Mouse (Mus musculus) erythroid progenitor cell, adult 5-6 weeks (primary cell): ENCODE results near the gene Nedd8. TPM values are rescaled to one million over a fixed set of nuclear protein-coding genes. Genes with fewer than 3 reads are reported as not detected.

Experiments used
- ATAC-seq: replicated peaks from 2 replicates; pipeline ENCODE4 v1.8.0; 2016; ENCODE audit warnings: moderate number of reproducible peaks, mild to moderate bottlenecking, moderate TSS enrichment, inconsistent platforms; ENCODE audit not compliant: poor library complexity, low FRiP score, severe bottlenecking
- total RNA-seq, 2 experiments: library from RNA; stranded (forward) in 1 of 2; stranded (reverse) in 1 of 2; fragments of 150-400 nt in 1 of 2; fragments of 186-747, 209-891 nt in 1 of 2; gene quantifications; 2 replicates each; pipeline versions ENCODE4 v1.2.3 to v1.2.4; 2015 to 2017; ENCODE audit warnings: low replicate concordance in 2 of 2

The Nedd8 gene
- total RNA-seq, 2 experiments from 2014 or later: 138 to 189 TPM

GRCm38 (mm10) chr14:55618486-55619195, 53.3 kb downstream of the Nedd8 start:
- ATAC-seq: peak; percentile 60

GRCm38 (mm10) chr14:55617822-55618221, 54.1 kb downstream of the Nedd8 start, which contains the start of gene Rec8:
TSS of gene Rec8 (plus strand) at chr14:55618037.
- ATAC-seq: peak; percentile 84

GRCm38 (mm10) chr14:55616844-55617243, 55.1 kb downstream of the Nedd8 start:
- ATAC-seq: no peak

- no peak for ATAC-seq
These were observed 56.0 kb downstream of the Nedd8 start for GRCm38 (mm10) chr14:55615876-55616275.

- peak; percentile 46 for ATAC-seq
These were observed 57.3 kb downstream of the Nedd8 start for GRCm38 (mm10) chr14:55614565-55615178.

GRCm38 (mm10) chr14:55613346-55613745, 58.6 kb downstream of the Nedd8 start:
- ATAC-seq: no peak

Other genes starting within 250 kb of the Nedd8 start
Only the 30 nearest of the 35 such genes appear.
- 0.42 TPM in 1 of 2 replicates, not detected in the other for gene Carmil3, start 181.5 kb downstream of the Nedd8 start, total RNA-seq (2015; ENCODE audit: low replicate concordance)
- 0.13 TPM in 1 of 2 replicates, not detected in the other for gene Carmil3, start 181.5 kb downstream of the Nedd8 start, total RNA-seq (2017; ENCODE audit: low replicate concordance)
- not detected in 2 replicates for gene Cpne6, start 161.7 kb downstream of the Nedd8 start, total RNA-seq (2015; ENCODE audit: low replicate concordance)
- gene Cpne6, start 161.7 kb downstream of the Nedd8 start, total RNA-seq (2017; ENCODE audit: low replicate concordance): not detected in 2 replicates
- gene Nrl, start 147.1 kb downstream of the Nedd8 start, total RNA-seq (2015; ENCODE audit: low replicate concordance): 0.84 TPM in 1 of 2 replicates, not detected in the other
- gene Nrl, start 147.1 kb downstream of the Nedd8 start, total RNA-seq (2017; ENCODE audit: low replicate concordance): 0.51 and 0.98 TPM in 2 replicates
- 79.3 and 89.7 TPM in 2 replicates for gene Pck2, start 131.9 kb downstream of the Nedd8 start, total RNA-seq (2015; ENCODE audit: low replicate concordance)
- gene Pck2, start 131.9 kb downstream of the Nedd8 start, total RNA-seq (2017; ENCODE audit: low replicate concordance): 112 and 125 TPM in 2 replicates
- 31.0 and 44.0 TPM in 2 replicates for gene Dcaf11, start 112.1 kb downstream of the Nedd8 start, total RNA-seq (2015; ENCODE audit: low replicate concordance)
- gene Dcaf11, start 112.1 kb downstream of the Nedd8 start, total RNA-seq (2017; ENCODE audit: low replicate concordance): 20.2 and 39.3 TPM in 2 replicates
- gene A730061H03Rik, start 111.7 kb downstream of the Nedd8 start, total RNA-seq (2015; ENCODE audit: low replicate concordance): 6.5 TPM in 1 of 2 replicates, not detected in the other
- gene A730061H03Rik, start 111.7 kb downstream of the Nedd8 start, total RNA-seq (2017; ENCODE audit: low replicate concordance): not detected in 2 replicates
- not detected in 2 replicates for gene Fitm1, start 96.5 kb downstream of the Nedd8 start, total RNA-seq (2015; ENCODE audit: low replicate concordance)
- gene Fitm1, start 96.5 kb downstream of the Nedd8 start, total RNA-seq (2017; ENCODE audit: low replicate concordance): not detected in 2 replicates
- gene Psme1, start 94.0 kb downstream of the Nedd8 start, total RNA-seq (2015; ENCODE audit: low replicate concordance): 287 and 391 TPM in 2 replicates
- 37.7 and 64.8 TPM in 2 replicates for gene Psme1, start 94.0 kb downstream of the Nedd8 start, total RNA-seq (2017; ENCODE audit: low replicate concordance)
- 11.7 and 19.8 TPM in 2 replicates for gene Emc9, start 86.8 kb downstream of the Nedd8 start, total RNA-seq (2015; ENCODE audit: low replicate concordance)
- gene Emc9, start 86.8 kb downstream of the Nedd8 start, total RNA-seq (2017; ENCODE audit: low replicate concordance): 3.3 and 14.8 TPM in 2 replicates
- gene Psme2, start 81.0 kb downstream of the Nedd8 start, total RNA-seq (2015; ENCODE audit: low replicate concordance): 112 and 141 TPM in 2 replicates
- gene Psme2, start 81.0 kb downstream of the Nedd8 start, total RNA-seq (2017; ENCODE audit: low replicate concordance): 45.1 and 109 TPM in 2 replicates
- 20.2 and 22.2 TPM in 2 replicates for gene Rnf31, start 80.4 kb downstream of the Nedd8 start, total RNA-seq (2015; ENCODE audit: low replicate concordance)
- 31.8 and 34.7 TPM in 2 replicates for gene Rnf31, start 80.4 kb downstream of the Nedd8 start, total RNA-seq (2017; ENCODE audit: low replicate concordance)
- 70.8 and 89.0 TPM in 2 replicates for gene Irf9, start 68.6 kb downstream of the Nedd8 start, total RNA-seq (2015; ENCODE audit: low replicate concordance)
- gene Irf9, start 68.6 kb downstream of the Nedd8 start, total RNA-seq (2017; ENCODE audit: low replicate concordance): 87.4 and 106 TPM in 2 replicates
- 6.5 TPM in 1 of 2 replicates, not detected in the other for gene Rec8, start 54.1 kb downstream of the Nedd8 start, total RNA-seq (2015; ENCODE audit: low replicate concordance)
- gene Rec8, start 54.1 kb downstream of the Nedd8 start, total RNA-seq (2017; ENCODE audit: low replicate concordance): 1.4 and 7.7 TPM in 2 replicates
- 29.9 and 46.5 TPM in 2 replicates for gene Ipo4, start 36.2 kb downstream of the Nedd8 start, total RNA-seq (2015; ENCODE audit: low replicate concordance)
- 18.1 and 53.9 TPM in 2 replicates for gene Ipo4, start 36.2 kb downstream of the Nedd8 start, total RNA-seq (2017; ENCODE audit: low replicate concordance)
- gene Gm49378, start 34.2 kb downstream of the Nedd8 start, total RNA-seq (2015; ENCODE audit: low replicate concordance): 12.3 and 17.2 TPM in 2 replicates
- 3.5 and 7.0 TPM in 2 replicates for gene Gm49378, start 34.2 kb downstream of the Nedd8 start, total RNA-seq (2017; ENCODE audit: low replicate concordance)
- gene Tm9sf1, start 28.3 kb downstream of the Nedd8 start, total RNA-seq (2015; ENCODE audit: low replicate concordance): 39.8 and 58.4 TPM in 2 replicates
- gene Tm9sf1, start 28.3 kb downstream of the Nedd8 start, total RNA-seq (2017; ENCODE audit: low replicate concordance): 47.0 and 64.3 TPM in 2 replicates
- gene Tssk4, start 21.9 kb downstream of the Nedd8 start, total RNA-seq (2015; ENCODE audit: low replicate concordance): 6.5 TPM in 1 of 2 replicates, not detected in the other
- gene Tssk4, start 21.9 kb downstream of the Nedd8 start, total RNA-seq (2017; ENCODE audit: low replicate concordance): 1.3 and 2.5 TPM in 2 replicates
- 14.3 and 20.5 TPM in 2 replicates for gene Mdp1, start 11.6 kb downstream of the Nedd8 start, total RNA-seq (2015; ENCODE audit: low replicate concordance)
- 2.3 and 14.9 TPM in 2 replicates for gene Mdp1, start 11.6 kb downstream of the Nedd8 start, total RNA-seq (2017; ENCODE audit: low replicate concordance)
- 1.7 and 3.6 TPM in 2 replicates for gene Gmpr2, start 183 bp downstream of the Nedd8 start, total RNA-seq (2015; ENCODE audit: low replicate concordance)
- 9.0 and 14.1 TPM in 2 replicates for gene Gmpr2, start 183 bp downstream of the Nedd8 start, total RNA-seq (2017; ENCODE audit: low replicate concordance)
- gene Tinf2, start 9.7 kb upstream of the Nedd8 start, total RNA-seq (2015; ENCODE audit: low replicate concordance): 39.6 and 50.7 TPM in 2 replicates
- 31.5 and 57.4 TPM in 2 replicates for gene Tinf2, start 9.7 kb upstream of the Nedd8 start, total RNA-seq (2017; ENCODE audit: low replicate concordance)
- 1.4 and 4.6 TPM in 2 replicates for gene Tgm1, start 41.8 kb upstream of the Nedd8 start, total RNA-seq (2015; ENCODE audit: low replicate concordance)
- 1.8 TPM in 1 of 2 replicates, not detected in the other for gene Tgm1, start 41.8 kb upstream of the Nedd8 start, total RNA-seq (2017; ENCODE audit: low replicate concordance)
- gene Rabggta, start 50.1 kb upstream of the Nedd8 start, total RNA-seq (2015; ENCODE audit: low replicate concordance): 2.9 and 6.3 TPM in 2 replicates
- 6.0 TPM in 1 of 2 replicates, not detected in the other for gene Rabggta, start 50.1 kb upstream of the Nedd8 start, total RNA-seq (2017; ENCODE audit: low replicate concordance)
- 6.7 and 39.3 TPM in 2 replicates for gene Dhrs1, start 73.6 kb upstream of the Nedd8 start, total RNA-seq (2015; ENCODE audit: low replicate concordance)
- gene Dhrs1, start 73.6 kb upstream of the Nedd8 start, total RNA-seq (2017; ENCODE audit: low replicate concordance): 0.76 and 10.4 TPM in 2 replicates
- gene Nop9, start 73.6 kb upstream of the Nedd8 start, total RNA-seq (2015; ENCODE audit: low replicate concordance): 5.9 and 8.6 TPM in 2 replicates
- 7.2 and 11.7 TPM in 2 replicates for gene Nop9, start 73.6 kb upstream of the Nedd8 start, total RNA-seq (2017; ENCODE audit: low replicate concordance)
- gene Cideb, start 86.3 kb upstream of the Nedd8 start, total RNA-seq (2015; ENCODE audit: low replicate concordance): not detected in 2 replicates
- gene Cideb, start 86.3 kb upstream of the Nedd8 start, total RNA-seq (2017; ENCODE audit: low replicate concordance): not detected in 2 replicates
- gene Ltb4r2, start 89.3 kb upstream of the Nedd8 start, total RNA-seq (2015; ENCODE audit: low replicate concordance): not detected in 2 replicates
- not detected in 2 replicates for gene Ltb4r2, start 89.3 kb upstream of the Nedd8 start, total RNA-seq (2017; ENCODE audit: low replicate concordance)
- gene Ltb4r1, start 93.8 kb upstream of the Nedd8 start, total RNA-seq (2015; ENCODE audit: low replicate concordance): 8.8 and 11.9 TPM in 2 replicates
- gene Ltb4r1, start 93.8 kb upstream of the Nedd8 start, total RNA-seq (2017; ENCODE audit: low replicate concordance): 2.8 and 8.9 TPM in 2 replicates
- gene Adcy4, start 112.0 kb upstream of the Nedd8 start, total RNA-seq (2015; ENCODE audit: low replicate concordance): not detected in 2 replicates
- gene Adcy4, start 112.0 kb upstream of the Nedd8 start, total RNA-seq (2017; ENCODE audit: low replicate concordance): not detected in 2 replicates
- 18.4 and 28.1 TPM in 2 replicates for gene Ripk3, start 116.7 kb upstream of the Nedd8 start, total RNA-seq (2015; ENCODE audit: low replicate concordance)
- gene Ripk3, start 116.7 kb upstream of the Nedd8 start, total RNA-seq (2017; ENCODE audit: low replicate concordance): 2.3 and 33.1 TPM in 2 replicates
- gene Nfatc4, start 151.0 kb upstream of the Nedd8 start, total RNA-seq (2015; ENCODE audit: low replicate concordance): not detected in 2 replicates
- not detected in 2 replicates for gene Nfatc4, start 151.0 kb upstream of the Nedd8 start, total RNA-seq (2017; ENCODE audit: low replicate concordance)